Mouse (Mus musculus) gastrocnemius, postnatal 25 days (tissue): ENCODE data around the gene Zpr1. TPM values are rescaled to one million over a fixed set of nuclear protein-coding genes. Genes with fewer than 3 reads are reported as not detected.
A peak's percentile ranks its signal among the peaks of the same experiment; 100 is the strongest.

Source experiments
- DNase-seq: peaks from one replicate; pipeline ENCODE4 v3.0.0; 2022
- long read RNA-seq, 2 experiments: library from polyadenylated mRNA; stranded (forward); transcript quantifications; one replicate each; pipeline ENCODE4 v2.0.0; 2021
- total RNA-seq, 2 experiments: library from RNA; stranded (reverse); gene quantifications; 1 replicate in 1 of 2; 2 replicates in 1 of 2; pipeline ENCODE4 v1.2.3; 2021

The Zpr1 gene
- total RNA-seq: 10 to 100 TPM; 18.9 to 26.3 TPM
- long read RNA-seq, experiment 1, transcript Zpr1-206 (14 exons, 2,984 nt): major isoform, 30 of 33 reads
- long read RNA-seq, experiment 1, partial matches to known transcripts: 3 of 33 reads
- long read RNA-seq, experiment 1, other reads (novel, unspliced or antisense): 0 of 33 reads
- long read RNA-seq, experiment 2, transcript Zpr1-206 (14 exons, 2,984 nt): major isoform, 45 of 50 reads
- long read RNA-seq, experiment 2, partial matches to known transcripts: 0 of 50 reads
- long read RNA-seq, experiment 2, other reads (novel, unspliced or antisense): 5 of 50 reads

- peak; percentile 88 for DNase-seq
These were observed at the start of gene Zpr1 for GRCm38 (mm10) chr9:46272677-46273454. Zpr1 (plus strand) TSS chr9:46273064.

DNA sequence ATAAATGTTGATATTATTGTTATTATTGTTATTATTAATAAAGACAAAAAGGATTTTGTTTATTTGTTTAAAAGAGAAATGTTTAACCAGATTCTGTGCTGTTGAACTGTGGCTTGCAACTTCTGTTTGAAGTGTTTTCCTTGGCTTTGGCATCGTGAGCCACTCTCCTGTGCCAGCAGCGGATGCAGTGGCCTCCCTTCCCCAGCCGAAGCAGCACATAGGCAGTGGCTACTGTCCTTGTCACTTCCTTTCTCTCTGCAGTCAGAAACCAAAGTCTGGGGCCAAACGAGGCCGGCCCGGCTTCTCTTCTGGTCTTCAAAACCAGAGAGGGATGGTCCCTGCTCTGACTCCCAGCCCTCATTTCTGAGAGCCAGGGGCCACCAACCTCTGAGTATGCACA lies 49.8 kb upstream of the Zpr1 start:
- no peak for DNase-seq

GRCm38 (mm10) chr9:46224101-46224500 lies 48.8 kb upstream of the Zpr1 start:
- DNase-seq: no peak

DNA sequence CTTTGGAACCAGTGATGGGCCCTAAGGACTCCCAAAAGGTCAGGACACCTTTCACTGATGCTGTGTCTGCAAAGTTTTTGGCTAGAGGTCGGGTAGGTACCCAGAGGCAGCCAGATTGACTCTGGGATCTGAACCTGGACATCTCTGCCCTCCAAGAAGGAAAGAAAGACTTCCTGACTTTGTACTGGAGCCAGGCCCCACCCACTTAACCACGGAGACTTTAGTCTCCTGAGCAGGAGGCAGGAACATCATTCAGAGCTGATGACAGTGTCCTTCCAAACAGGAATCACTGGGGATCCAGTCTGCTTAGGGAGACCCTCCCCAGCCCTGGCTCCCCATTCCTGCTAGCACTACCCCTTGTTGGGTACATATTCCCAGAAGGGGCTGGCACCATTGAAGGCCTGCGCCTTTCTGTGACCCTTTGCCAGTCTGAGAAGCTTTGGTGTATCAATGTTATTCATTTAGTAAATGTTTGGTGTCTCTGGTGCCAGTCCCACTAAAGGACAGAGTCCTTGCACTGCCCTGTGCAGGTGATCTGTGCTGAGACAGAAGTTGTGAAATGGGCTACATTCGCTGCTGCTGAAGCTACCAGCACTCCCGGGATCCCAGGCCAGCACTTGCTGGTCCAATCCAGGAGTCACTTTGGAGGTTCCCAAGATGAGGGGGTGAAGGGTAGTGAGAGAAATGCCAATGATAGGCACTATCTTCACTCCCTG lies 47.8 kb upstream of the Zpr1 start:
- no peak for DNase-seq

DNA sequence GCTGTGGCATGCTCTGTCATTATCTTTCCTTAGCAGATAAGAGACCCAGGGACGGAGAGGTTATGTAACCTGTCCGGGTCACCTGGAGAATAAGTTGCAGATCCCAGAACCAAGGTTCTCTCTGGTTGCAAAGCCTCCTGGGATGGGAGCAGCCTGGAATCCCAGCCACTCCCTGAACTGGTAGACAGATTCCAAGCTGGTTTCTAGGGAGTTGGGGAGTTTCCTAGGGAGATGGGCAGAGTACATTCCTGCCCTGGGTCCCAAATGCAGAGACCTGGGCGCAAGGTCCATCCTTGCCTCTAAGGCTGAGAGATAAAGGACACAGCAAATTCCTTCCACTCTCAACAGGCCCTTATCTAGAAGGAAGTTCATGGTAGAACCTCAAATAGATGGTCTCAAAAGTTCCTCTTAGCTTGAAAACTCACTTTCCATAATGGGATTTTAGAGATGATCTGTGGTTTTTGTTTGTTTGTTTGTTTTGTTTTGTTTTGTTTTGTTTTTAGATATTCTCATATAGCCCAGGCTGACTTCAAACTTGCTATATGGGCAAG lies 45.7 kb upstream of the Zpr1 start:
- DNase-seq: no peak

DNA sequence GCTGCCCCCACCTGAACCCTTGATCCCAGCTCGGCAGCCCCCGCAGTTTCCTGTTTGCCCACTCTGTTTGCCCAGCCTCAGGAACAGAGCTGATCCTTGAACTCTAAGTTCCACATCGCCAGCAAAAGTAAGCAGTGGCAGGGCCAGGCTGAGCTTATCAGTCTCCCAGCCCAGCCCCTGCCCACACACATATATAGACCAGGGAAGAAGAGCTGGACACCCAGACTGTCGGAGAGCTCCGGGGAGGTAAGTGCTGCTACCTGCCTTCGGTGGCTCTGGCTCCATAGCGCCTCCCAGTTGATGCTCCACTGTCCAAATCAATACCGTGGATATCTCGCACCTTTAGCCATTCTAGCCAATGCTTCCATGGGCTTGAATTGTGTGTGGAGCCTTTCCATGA lies 44.4 kb upstream of the Zpr1 start, which contains the start of gene Apoa1:
Apoa1 (plus strand) TSS at position 90 of the 400 bp plus-strand sequence.
- DNase-seq: no peak

- DNase-seq: peak; percentile 68
These were observed 43.1 kb upstream of the Zpr1 start for GRCm38 (mm10) chr9:46229573-46230449.

GRCm38 (mm10) chr9:46230450-46230975 lies 42.4 kb upstream of the Zpr1 start:
- DNase-seq: no peak

DNA sequence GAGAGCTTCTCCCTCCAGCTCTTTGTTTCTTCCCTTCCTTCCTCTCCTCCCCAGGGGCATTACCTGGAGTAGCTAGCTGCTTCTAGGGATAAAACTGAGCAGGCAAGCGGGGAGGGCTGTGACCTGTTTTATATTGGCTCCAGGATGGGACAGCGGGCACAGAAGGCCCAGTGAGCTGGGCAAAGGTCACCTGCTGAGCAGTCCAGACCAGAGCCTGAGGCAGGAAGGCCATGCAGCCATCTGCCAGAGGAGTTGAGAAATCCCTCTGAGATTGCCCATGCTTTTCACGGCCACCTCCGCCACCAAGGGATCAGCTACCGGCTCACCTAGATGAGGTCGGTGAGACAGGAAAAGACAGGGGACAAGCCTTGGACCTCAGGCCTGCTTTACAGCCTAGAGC lies 37.7 kb upstream of the Zpr1 start:
- no peak for DNase-seq

- no peak for DNase-seq
These were observed 37.4 kb upstream of the Zpr1 start, which contains the start of gene Apoc3 for GRCm38 (mm10) chr9:46235596-46235648. Apoc3 (minus strand) TSS chr9:46235636.

- no peak for DNase-seq
These were observed 37.2 kb upstream of the Zpr1 start for GRCm38 (mm10) chr9:46235649-46236048.

DNA sequence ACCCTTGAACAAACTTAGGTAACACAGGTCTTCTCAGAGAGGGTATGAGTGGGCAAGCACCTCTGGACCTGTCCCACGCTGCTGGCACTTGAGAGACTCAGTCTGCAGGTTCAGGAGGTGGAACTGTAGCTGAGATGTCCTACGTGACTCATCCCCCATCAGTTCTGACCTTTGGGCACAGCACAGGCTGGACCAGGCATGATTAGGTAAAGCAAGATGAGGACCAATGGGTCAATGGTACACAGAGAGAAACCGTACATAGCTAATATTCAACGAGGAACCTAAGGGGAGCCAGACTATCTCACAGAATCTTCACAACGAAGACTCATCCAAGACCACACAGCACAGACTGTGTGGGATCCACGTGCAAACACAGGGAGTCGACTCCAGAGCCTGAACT lies 34.0 kb upstream of the Zpr1 start:
- DNase-seq: no peak

DNA sequence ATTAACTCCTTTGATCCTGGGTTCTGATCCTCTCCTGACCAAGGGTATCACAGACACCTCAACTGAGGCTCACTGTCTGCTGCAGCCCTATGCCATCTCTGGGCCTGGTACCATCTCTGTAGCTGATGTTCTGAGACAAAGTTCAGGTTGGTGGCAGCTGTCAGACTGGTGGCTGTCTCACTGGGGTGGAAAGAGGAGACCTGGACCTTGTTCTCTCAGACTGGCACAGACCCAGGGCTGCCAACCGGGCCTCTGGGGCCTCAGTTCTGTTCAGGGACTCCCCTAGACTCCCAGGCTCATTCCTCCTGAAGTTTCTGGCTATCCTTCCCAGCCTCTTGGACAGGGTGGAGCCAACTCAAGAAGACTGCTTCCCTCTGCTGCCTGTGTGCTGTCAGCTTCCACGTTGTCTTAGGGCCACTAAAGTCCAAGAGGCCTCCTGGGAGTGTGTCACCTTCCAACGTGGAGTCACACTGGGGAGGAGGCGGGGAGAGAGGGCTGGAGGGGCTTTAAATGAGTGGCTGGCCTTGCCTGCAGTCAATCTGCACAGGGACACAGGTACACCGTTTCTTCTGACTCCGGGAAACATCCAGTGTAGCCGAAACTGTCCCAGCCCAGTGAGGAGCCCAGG lies 32.2 kb upstream of the Zpr1 start, which contains the start of gene Apoa4:
Apoa4 (plus strand) TSS at position 171 of the 628 bp plus-strand sequence.
- no peak for DNase-seq

DNA sequence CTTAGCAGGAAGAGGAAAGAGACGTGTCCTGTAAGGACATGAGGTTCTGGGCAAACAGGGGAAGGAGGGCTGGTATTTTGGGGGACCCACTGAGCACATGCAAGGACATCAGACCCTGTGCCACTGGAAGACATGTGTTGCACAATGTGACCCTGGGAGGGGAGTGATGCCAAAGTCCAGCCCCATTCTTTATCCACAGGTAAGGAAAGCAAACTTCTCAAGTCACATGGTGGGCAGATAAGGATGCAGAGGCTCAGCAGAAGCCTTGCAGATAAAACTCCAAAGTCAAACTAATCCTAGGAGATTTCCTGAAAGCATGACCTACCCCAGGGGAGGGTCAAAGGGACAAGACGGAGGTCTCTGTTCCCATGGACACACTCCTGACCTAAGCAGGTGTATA lies 31.0 kb upstream of the Zpr1 start:
- no peak for DNase-seq

DNA sequence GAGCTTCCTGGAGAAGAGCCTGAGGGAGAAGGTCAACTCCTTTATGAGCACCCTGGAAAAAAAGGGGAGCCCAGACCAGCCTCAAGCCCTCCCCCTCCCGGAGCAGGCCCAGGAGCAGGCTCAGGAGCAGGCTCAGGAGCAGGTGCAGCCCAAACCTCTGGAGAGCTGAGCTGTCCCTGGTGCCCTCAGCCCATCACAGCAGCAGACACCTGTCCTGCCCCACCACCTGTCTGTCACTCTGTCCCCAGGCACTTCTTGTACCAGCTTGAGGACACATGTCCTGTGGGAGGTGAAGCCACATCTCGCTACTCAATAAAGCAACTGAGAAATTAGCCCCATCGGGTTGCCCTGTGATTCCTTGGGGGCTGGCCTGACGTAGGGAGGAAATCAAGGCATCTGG lies 29.7 kb upstream of the Zpr1 start:
- DNase-seq: no peak

- DNase-seq: no peak
These were observed 29.3 kb upstream of the Zpr1 start for GRCm38 (mm10) chr9:46243584-46243983.

- DNase-seq: no peak
These were observed 26.0 kb upstream of the Zpr1 start for GRCm38 (mm10) chr9:46246752-46247324.

- no peak for DNase-seq
These were observed 16.7 kb upstream of the Zpr1 start for GRCm38 (mm10) chr9:46256177-46256576.

- DNase-seq: no peak
These were observed 16.0 kb upstream of the Zpr1 start for GRCm38 (mm10) chr9:46256658-46257385.

GRCm38 (mm10) chr9:46257546-46257945 lies 15.3 kb upstream of the Zpr1 start:
- DNase-seq: no peak
